Mouse (Mus musculus) left cerebral cortex, adult 9 months (tissue): Measurements from ENCODE around the gene Cish.
"Not testable (repeated sequence)": the region's sequence is repeated elsewhere in the genome, so short reads cannot be mapped to it uniquely, and the experiment has no call there.

ENCODE experiments used
- DNase-seq, 2 experiments: peaks; one replicate each; pipeline ENCODE4 v3.0.0; 2022; ENCODE audit warnings: low spot score in 2 of 2

Cish gene

DNA sequence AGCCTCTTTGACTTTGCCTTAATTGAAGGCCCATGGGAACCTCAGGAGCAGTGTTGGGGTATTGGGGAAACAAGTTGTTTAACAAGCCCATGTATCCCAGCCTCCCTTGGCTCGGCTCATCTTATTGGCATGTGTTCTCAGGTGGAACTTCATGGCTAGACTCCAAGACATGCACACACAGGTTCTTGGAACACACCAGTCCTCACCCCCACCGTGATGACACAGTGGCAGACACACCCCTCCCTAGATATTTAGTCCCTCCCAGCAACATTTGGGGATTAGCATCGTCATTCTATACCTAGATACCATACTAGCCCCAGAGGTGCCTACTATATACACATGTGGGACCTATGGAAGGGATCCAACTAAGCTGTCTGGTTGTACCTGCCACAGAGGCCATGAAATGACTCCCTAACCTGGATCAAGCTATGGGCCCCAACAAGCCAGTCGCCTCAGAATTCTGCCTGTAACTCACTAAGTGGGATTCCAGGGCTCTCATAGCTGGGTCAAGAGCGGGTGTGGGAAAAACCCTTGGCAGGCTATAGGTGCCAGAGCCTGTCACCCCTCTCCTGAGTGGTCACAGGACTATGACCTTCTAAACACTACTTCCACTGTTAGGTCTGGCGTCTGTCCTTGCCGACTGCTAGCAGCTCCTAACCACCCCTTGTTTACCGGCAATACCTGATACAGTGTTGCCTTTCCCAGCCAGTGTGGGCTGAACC is 2.4 kb downstream of the Cish start:
- no peak for DNase-seq

- no peak for DNase-seq
These were observed 3.0 kb downstream of the Cish start for GRCm38 (mm10) chr9:107298876-107299275.

- DNase-seq, result no peak
These were observed 4.0 kb downstream of the Cish start for GRCm38 (mm10) chr9:107299783-107300182.

DNA sequence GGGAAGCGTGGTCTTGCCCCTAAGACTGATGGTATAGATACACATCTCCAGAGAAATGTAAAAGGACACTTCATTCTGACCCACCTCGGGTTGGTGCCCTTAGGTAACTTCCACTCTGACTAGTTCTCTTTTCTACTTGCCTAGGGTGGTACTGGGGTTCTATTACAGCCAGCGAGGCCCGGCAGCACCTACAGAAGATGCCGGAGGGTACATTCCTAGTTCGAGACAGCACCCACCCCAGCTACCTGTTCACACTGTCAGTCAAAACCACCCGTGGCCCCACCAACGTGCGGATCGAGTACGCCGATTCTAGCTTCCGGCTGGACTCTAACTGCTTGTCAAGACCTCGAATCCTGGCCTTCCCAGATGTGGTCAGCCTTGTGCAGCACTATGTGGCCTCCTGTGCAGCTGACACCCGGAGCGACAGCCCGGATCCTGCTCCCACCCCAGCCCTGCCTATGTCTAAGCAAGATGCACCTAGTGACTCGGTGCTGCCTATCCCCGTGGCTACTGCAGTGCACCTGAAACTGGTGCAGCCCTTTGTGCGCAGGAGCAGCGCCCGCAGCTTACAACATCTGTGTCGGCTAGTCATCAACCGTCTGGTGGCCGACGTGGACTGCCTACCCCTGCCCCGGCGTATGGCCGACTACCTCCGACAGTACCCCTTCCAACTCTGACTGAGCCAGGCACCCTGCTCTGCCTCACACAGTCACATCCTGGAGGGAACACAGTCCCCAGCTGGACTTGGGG is 4.6 kb downstream of the Cish start:
- DNase-seq, result no peak

DNA sequence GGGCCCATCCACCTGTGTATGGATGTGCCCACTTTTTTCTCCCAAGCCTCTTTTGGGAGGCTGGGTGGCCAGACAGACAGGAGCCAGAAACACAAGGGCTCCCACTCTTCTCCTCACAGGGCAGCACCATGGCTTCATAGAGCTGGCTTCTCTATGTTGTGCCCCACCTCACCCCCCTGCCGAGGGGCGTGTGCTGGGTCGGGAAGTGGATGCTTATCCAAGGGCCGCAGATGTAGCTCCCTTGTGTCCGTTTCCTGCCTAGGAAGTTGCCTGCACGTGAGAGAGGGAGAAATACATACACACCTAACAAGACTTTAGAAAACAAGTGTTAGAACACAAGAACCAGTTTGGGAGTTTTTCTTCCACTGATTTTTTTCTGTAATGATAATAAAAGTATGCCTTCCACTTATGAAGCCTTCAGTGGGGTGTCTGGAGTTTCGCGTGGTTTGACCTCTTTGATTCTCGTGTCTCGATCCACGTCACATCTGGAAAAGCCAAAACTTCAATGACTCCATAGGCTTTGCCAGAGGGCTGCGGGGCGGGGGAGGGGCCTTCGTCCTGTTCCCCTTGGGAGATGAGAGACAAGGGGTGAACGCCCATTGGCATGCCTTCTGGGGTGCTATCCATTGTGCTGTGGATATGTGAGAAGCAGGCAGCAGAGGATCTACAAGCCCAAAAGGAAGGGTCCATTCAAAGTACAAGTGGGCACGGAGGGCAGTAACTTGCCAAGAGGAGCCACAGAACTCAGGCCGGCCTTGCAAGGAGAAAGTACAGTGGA is 5.9 kb downstream of the Cish start:
- no peak for DNase-seq

- no peak for DNase-seq
These were observed 6.8 kb downstream of the Cish start for GRCm38 (mm10) chr9:107302592-107302991.

GRCm38 (mm10) chr9:107303121-107303820 is 7.4 kb downstream of the Cish start:
- no peak for DNase-seq

DNA sequence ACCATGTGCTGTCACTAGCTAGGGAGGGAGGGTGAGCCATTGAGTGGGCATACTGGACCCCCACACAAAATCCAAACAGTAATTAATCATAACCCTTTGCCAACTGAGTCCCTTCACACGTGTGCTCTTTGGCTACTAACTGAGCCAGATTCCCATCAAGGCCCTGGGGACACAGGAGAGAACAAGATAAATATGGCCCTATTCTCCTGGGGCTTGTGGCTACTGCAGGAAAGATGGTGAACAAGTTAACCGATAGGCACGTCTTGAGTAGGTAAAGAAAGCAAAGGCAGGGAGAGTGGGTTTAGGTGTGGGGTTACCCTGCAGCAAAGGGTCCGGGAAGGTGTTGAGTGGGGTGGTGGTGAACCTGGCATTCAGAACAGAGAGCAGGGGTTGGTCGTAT is 8.1 kb downstream of the Cish start:
- DNase-seq, result no peak

DNA sequence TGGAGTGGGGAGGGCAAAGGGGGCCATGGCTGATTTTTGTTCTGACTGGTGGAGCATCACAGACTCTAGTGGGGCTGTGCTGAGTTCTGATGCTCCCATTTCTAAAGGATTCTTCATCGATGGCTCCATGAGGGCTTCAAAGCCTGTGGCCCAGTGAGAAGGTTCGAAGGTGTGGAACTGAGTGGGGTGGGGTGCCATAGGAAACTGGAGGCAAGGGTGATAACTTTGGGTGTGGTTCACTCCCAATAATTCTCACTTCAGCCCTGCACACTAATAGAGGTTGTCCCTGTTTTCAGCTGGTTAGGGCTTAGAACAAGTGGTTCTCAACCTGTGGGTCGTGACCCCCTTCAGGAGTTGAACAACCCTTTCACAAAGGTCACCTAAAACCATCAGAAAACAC is 8.6 kb downstream of the Cish start:
- no peak for DNase-seq

GRCm38 (mm10) chr9:107305012-107305411 is 9.2 kb downstream of the Cish start:
- DNase-seq, result no peak

- DNase-seq, result no peak
These were observed 10.0 kb downstream of the Cish start for GRCm38 (mm10) chr9:107305601-107306542.

- DNase-seq, result not testable (repeated sequence)
These were observed 10.8 kb downstream of the Cish start for GRCm38 (mm10) chr9:107306673-107307072.

GRCm38 (mm10) chr9:107307099-107307872 is 11.5 kb downstream of the Cish start:
- DNase-seq, result no peak

DNA sequence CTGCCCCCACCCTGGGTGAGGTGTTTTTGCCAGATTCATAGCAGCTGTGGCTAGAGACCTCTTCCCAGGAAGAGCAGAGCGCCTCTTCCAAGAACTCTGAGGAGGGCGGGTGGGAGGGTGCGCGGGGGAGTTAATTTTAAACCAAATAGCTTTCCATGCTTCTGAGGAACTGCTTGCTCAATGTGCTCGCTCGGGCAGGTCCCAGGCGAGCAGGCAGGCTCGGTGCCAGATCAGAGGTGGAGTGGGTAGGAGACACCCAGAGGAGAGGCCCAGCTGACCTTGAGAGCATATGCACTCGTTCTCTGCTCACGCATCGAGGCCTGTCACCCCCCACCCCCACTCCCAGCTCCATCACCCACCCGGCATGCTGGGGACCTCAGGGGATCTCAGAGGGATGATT is 12.1 kb downstream of the Cish start:
- peak in 1 of 2 experiments; percentile 50 for DNase-seq

- no peak for DNase-seq
These were observed 12.6 kb downstream of the Cish start for GRCm38 (mm10) chr9:107308346-107309000.

DNA sequence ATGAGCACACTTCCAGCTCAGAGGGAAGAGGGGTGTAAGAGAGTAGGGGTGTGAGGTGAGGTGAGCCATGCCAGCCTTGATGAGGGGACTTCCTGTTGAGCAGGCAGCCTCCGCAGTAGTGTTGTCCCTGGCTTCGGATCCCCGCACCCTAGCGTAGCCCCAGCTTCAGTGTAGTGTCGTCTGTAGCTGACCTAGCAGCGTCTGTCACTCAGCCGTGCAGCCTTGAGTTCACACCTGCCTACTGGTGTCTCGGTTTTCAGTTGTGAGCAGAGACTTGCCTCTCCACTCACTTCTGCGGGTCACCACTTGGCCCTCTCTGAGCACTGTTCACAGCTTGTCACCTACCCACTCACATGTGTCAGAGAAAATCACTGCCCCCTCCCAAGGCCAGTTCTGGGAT is 13.3 kb downstream of the Cish start:
- DNase-seq, result no peak

- no peak for DNase-seq
These were observed 13.8 kb downstream of the Cish start for GRCm38 (mm10) chr9:107309600-107309999.

GRCm38 (mm10) chr9:107312811-107313584 is 17.2 kb downstream of the Cish start:
- DNase-seq, result no peak

- no peak for DNase-seq
These were observed 18.1 kb downstream of the Cish start for GRCm38 (mm10) chr9:107313926-107314325.
